Mouse (Mus musculus) MEL (cell line): ENCODE measurements around the gene Cdhr4. TPM values are rescaled to one million over a fixed set of nuclear protein-coding genes. Genes with fewer than 3 reads are reported as not detected.

ENCODE experiments used
- DNase-seq: peaks from one replicate; pipeline ENCODE4 v3.0.0; 2011; ENCODE audit warnings: low read depth, low spot score
- H3K27ac ChIP-seq: 2 replicates; pipeline ENCODE4 v1.5.1; 2012; ENCODE audit warnings: low read depth, mild to moderate bottlenecking, control low read depth, low read length, moderate library complexity; ENCODE audit not compliant: control insufficient read depth
- H3K27me3 ChIP-seq, 2 experiments: fragments of 150-350 bp in 1 of 2; sonication (generic) in 1 of 2; 2 replicates each; pipeline ENCODE4 v1.6.1; 2012; ENCODE audit warnings: low read length in 2 of 2, mild to moderate bottlenecking in 2 of 2, improper control_type of control experiment in 1 of 2, moderate library complexity in 1 of 2; ENCODE audit not compliant: insufficient read depth in 2 of 2, control insufficient read depth in 1 of 2
- H3K36me3 ChIP-seq, 2 experiments: 2 replicates each; pipeline ENCODE4 v1.6.1; 2012 to 2014; ENCODE audit warnings: low read length in 2 of 2, improper control_type of control experiment in 1 of 2, inconsistent platforms in 1 of 2, mild to moderate bottlenecking in 1 of 2; ENCODE audit not compliant: insufficient read depth in 2 of 2, control insufficient read depth in 1 of 2
- H3K4me1 ChIP-seq, 2 experiments: fragments of 150-350 bp in 1 of 2; sonication (generic) in 1 of 2; 2 replicates each; pipeline ENCODE4 v1.6.1; 2012; ENCODE audit warnings: low read length in 2 of 2, improper control_type of control experiment in 1 of 2, mild to moderate bottlenecking in 1 of 2; ENCODE audit not compliant: insufficient read depth in 2 of 2, control insufficient read depth in 1 of 2
- H3K4me3 ChIP-seq, 2 experiments: fragments of 150-350 bp in 1 of 2; sonication (generic) in 1 of 2; 2 replicates each; pipeline ENCODE4 v1.5.1; 2012; ENCODE audit warnings: low read depth in 2 of 2, low read length in 2 of 2, mild to moderate bottlenecking in 2 of 2, moderate library complexity in 2 of 2, control low read depth in 1 of 2, improper control_type of control experiment in 1 of 2; ENCODE audit not compliant: control insufficient read depth in 1 of 2, insufficient read depth in 1 of 2
- H3K79me2 ChIP-seq: 2 replicates; pipeline ENCODE4 v1.6.1; 2012; ENCODE audit warnings: mild to moderate bottlenecking, low read length, moderate library complexity; ENCODE audit not compliant: control insufficient read depth, poor library complexity, insufficient read depth
- H3K9ac ChIP-seq: 2 replicates; pipeline ENCODE4 v1.6.1; 2012; ENCODE audit warnings: low read depth, mild to moderate bottlenecking, control low read depth, low read length, moderate library complexity; ENCODE audit not compliant: control insufficient read depth, poor library complexity, severe bottlenecking
- H3K9me3 ChIP-seq: fragments of 150-350 bp; sonication (generic); replicated peaks from 2 replicates; pipeline ENCODE4 v1.6.1; 2012; ENCODE audit warnings: mild to moderate bottlenecking, low read length, improper control_type of control experiment, moderate library complexity; ENCODE audit not compliant: insufficient read depth
- BHLHE40 ChIP-seq: IDR thresholded peaks from 2 replicates; pipeline ENCODE4 v1.6.1; 2012; ENCODE audit warnings: low read depth, mild to moderate bottlenecking, inconsistent platforms, low read length, improper control_type of control experiment, borderline replicate concordance
- CHD1 ChIP-seq: IDR thresholded peaks from 2 replicates; pipeline ENCODE4 v1.6.1; 2012; ENCODE audit warnings: low read depth, mild to moderate bottlenecking, inconsistent platforms, low read length, improper control_type of control experiment
- CHD2 ChIP-seq: IDR thresholded peaks from 2 replicates; pipeline ENCODE4 v1.6.1; 2011; ENCODE audit warnings: low read length, improper control_type of control experiment
- CTCF ChIP-seq, 3 experiments: IDR thresholded peaks in 2 of 3; conservative IDR thresholded peaks in 1 of 3; 2 replicates each; pipeline ENCODE4 v1.5.1; 2011 to 2012; ENCODE audit warnings: low read length in 3 of 3, low read depth in 2 of 3, mild to moderate bottlenecking in 2 of 3, improper control_type of control experiment in 1 of 3, inconsistent platforms in 1 of 3, mixed read lengths in 1 of 3, moderate library complexity in 1 of 3; ENCODE audit not compliant: control insufficient read depth in 1 of 3, insufficient read depth in 1 of 3, poor library complexity in 1 of 3, severe bottlenecking in 1 of 3
- ELF1 ChIP-seq: IDR thresholded peaks from 2 replicates; pipeline ENCODE4 v1.6.1; 2014; ENCODE audit warnings: low read depth, mild to moderate bottlenecking, inconsistent platforms, low read length, improper control_type of control experiment, moderate library complexity
- EP300 ChIP-seq, 2 experiments: IDR thresholded peaks; 2 replicates each; pipeline ENCODE4 v1.6.1; 2011; ENCODE audit warnings: improper control_type of control experiment in 2 of 2, low read length in 2 of 2, low read depth in 1 of 2, mild to moderate bottlenecking in 1 of 2
- ETS1 ChIP-seq: IDR thresholded peaks from 2 replicates; pipeline ENCODE4 v1.6.1; 2012; ENCODE audit warnings: low read depth, mild to moderate bottlenecking, inconsistent platforms, low read length, improper control_type of control experiment, moderate library complexity
- JUND ChIP-seq: IDR thresholded peaks from 2 replicates; pipeline ENCODE4 v1.6.1; 2011; ENCODE audit warnings: low read depth, mild to moderate bottlenecking, improper control_type of control experiment, low read length
- KAT2A ChIP-seq: conservative IDR thresholded peaks from 2 replicates; pipeline ENCODE4 v1.6.1; 2012; ENCODE audit warnings: low read depth, low read length, improper control_type of control experiment, inconsistent platforms
- MAX ChIP-seq: IDR thresholded peaks from 2 replicates; pipeline ENCODE4 v1.6.1; 2011; ENCODE audit warnings: low read length, improper control_type of control experiment
- MEF2A ChIP-seq: IDR thresholded peaks from 2 replicates; pipeline ENCODE4 v1.6.1; 2014; ENCODE audit warnings: low read depth, mild to moderate bottlenecking, inconsistent platforms, low read length, improper control_type of control experiment; ENCODE audit not compliant: poor library complexity, insufficient replicate concordance, severe bottlenecking; ENCODE audit errors: extremely low read depth
- MYC ChIP-seq: IDR thresholded peaks from 2 replicates; pipeline ENCODE4 v1.6.1; 2011; ENCODE audit warnings: low read depth, mild to moderate bottlenecking, low read length, improper control_type of control experiment, moderate library complexity
- POLR2A ChIP-seq, 2 experiments: IDR thresholded peaks; 2 replicates each; pipeline ENCODE4 v1.6.1; 2011 to 2012; ENCODE audit warnings: low read length in 2 of 2, mild to moderate bottlenecking in 2 of 2, control low read depth in 1 of 2, improper control_type of control experiment in 1 of 2, low read depth in 1 of 2, moderate library complexity in 1 of 2; ENCODE audit not compliant: control insufficient read depth in 1 of 2, insufficient read depth in 1 of 2, poor library complexity in 1 of 2
- POLR2AphosphoS2 ChIP-seq: IDR thresholded peaks from 2 replicates; pipeline ENCODE4 v1.6.1; 2011; ENCODE audit warnings: low read length, improper control_type of control experiment
- POLR2AphosphoS5 ChIP-seq: IDR thresholded peaks from 2 replicates; pipeline ENCODE4 v1.6.1; 2012; ENCODE audit warnings: low read depth, borderline replicate concordance, mild to moderate bottlenecking, inconsistent platforms, low read length, moderate library complexity, mixed read lengths
- RAD21 ChIP-seq: IDR thresholded peaks from 2 replicates; pipeline ENCODE4 v1.6.1; 2011; ENCODE audit warnings: mild to moderate bottlenecking, low read depth, low read length, improper control_type of control experiment
- SMC3 ChIP-seq: IDR thresholded peaks from 2 replicates; pipeline ENCODE4 v1.6.1; 2011; ENCODE audit warnings: low read depth, low read length, improper control_type of control experiment
- TAL1 ChIP-seq: IDR thresholded peaks from 2 replicates; pipeline ENCODE4 v1.6.1; 2012; ENCODE audit warnings: mild to moderate bottlenecking, inconsistent platforms, low read length, moderate library complexity, mixed read lengths
- TBP ChIP-seq: IDR thresholded peaks from 2 replicates; pipeline ENCODE4 v1.8.0; 2011; ENCODE audit warnings: low read depth, low read length, improper control_type of control experiment
- USF1 ChIP-seq: IDR thresholded peaks from 2 replicates; pipeline ENCODE4 v1.6.1; 2014; ENCODE audit warnings: low read depth, mild to moderate bottlenecking, inconsistent platforms, low read length, improper control_type of control experiment, moderate library complexity
- USF2 ChIP-seq, 2 experiments: IDR thresholded peaks; 2 replicates each; pipeline ENCODE4 v1.6.1; 2011 to 2012; ENCODE audit warnings: improper control_type of control experiment in 2 of 2, low read length in 2 of 2, borderline replicate concordance in 1 of 2, inconsistent platforms in 1 of 2, low read depth in 1 of 2, mild to moderate bottlenecking in 1 of 2; ENCODE audit not compliant: insufficient read depth in 1 of 2
- ZNF384 ChIP-seq: IDR thresholded peaks from 2 replicates; pipeline ENCODE4 v1.6.1; 2012; ENCODE audit warnings: low read depth, mild to moderate bottlenecking, inconsistent platforms, low read length, improper control_type of control experiment
- polyA plus RNA-seq, 2 experiments: library from polyadenylated mRNA; stranded (reverse) in 1 of 2; unstranded in 1 of 2; fragments of >175 nt in 1 of 2; fragments of >200 nt in 1 of 2; gene quantifications; 2 replicates each; pipeline versions ENCODE4 v1.2.1 to v1.2.4; 2012; ENCODE audit warnings: low replicate concordance in 2 of 2, low read depth in 1 of 2; ENCODE audit not compliant: insufficient read length in 2 of 2, insufficient read depth in 1 of 2, missing spikeins in 1 of 2
- total RNA-seq: library from RNA; depleted of rRNA; stranded (reverse); fragments of 300-350 nt; gene quantifications from 2 replicates; pipeline ENCODE4 v1.2.3, GENCODE M21; 2012

The Cdhr4 gene
- total and polyA plus RNA-seq, 3 experiments, result 1.5 to 4.4 TPM; not detected in 1

GRCm38 (mm10) chr9:108023216-108023615 lies 30.9 kb downstream of the Cdhr4 start:
- peaks cover 0 to 26% of the 10 kb centered on the region in 2 experiments; a peak in 2 of 4 replicates for H3K36me3 ChIP-seq
- no peak for TF ChIP-seq CHD1
- no peak for TF ChIP-seq MYC
- no peak for TF ChIP-seq TBP
- TF ChIP-seq POLR2A (IDR thresholded peaks at IDR 0.05; ENCODE audit: control insufficient read depth in 1 of 2, insufficient read depth in 1 of 2, low read depth in 1 of 2, low read length in 2 of 2, poor library complexity in 1 of 2), result no peak
- TF ChIP-seq POLR2AphosphoS2, result no peak
- TF ChIP-seq EP300 (IDR thresholded peaks at IDR 0.05; ENCODE audit: low read depth in 1 of 2, low read length in 2 of 2), result no peak
- TF ChIP-seq CHD2, result no peak
- TF ChIP-seq JUND, result no peak
- no peak for TF ChIP-seq USF1
- no peak for TF ChIP-seq TAL1
- no peak for TF ChIP-seq POLR2AphosphoS5
- TF ChIP-seq RAD21, result no peak
- TF ChIP-seq ETS1, result no peak
- TF ChIP-seq MEF2A, result no peak
- no peak for TF ChIP-seq USF2 (IDR thresholded peaks at IDR 0.05; ENCODE audit: borderline replicate concordance in 1 of 2, insufficient read depth in 1 of 2, low read depth in 1 of 2, low read length in 2 of 2)
- TF ChIP-seq ELF1, result no peak

GRCm38 (mm10) chr9:108026584-108026983 lies 34.3 kb downstream of the Cdhr4 start:
- no peak overlapping the region for H3K27ac ChIP-seq
- H3K4me3 ChIP-seq, result no peak overlapping the region
- no peaks in the 10 kb centered on the region for H3K27me3 ChIP-seq
- no peak overlapping the region for H3K9ac ChIP-seq
- H3K4me1 ChIP-seq, result no peaks in the 10 kb centered on the region
- no peak for TF ChIP-seq JUND
- peak in 1 of 3 experiments; percentile 49; a peak in 2 of 6 replicates for TF ChIP-seq CTCF (IDR thresholded peaks at IDR 0.05 in 2 of 3, conservative IDR thresholded peaks at IDR 0.05 in 1 of 3; ENCODE audit: control insufficient read depth in 1 of 3, insufficient read depth in 1 of 3, low read depth in 2 of 3, low read length in 3 of 3, poor library complexity in 1 of 3, severe bottlenecking in 1 of 3)
- TF ChIP-seq MEF2A, result no peak
- TF ChIP-seq MAX, result no peak
- TF ChIP-seq SMC3, result peak; percentile 42
- TF ChIP-seq RAD21, result peak; percentile 33
- TF ChIP-seq BHLHE40, result no peak
- no peak for TF ChIP-seq ZNF384
- no peak for TF ChIP-seq KAT2A
- no peak for TF ChIP-seq TBP
- H3K36me3 ChIP-seq, result peaks cover 0 to 29% of the 10 kb centered on the region in 2 experiments; a peak in 2 of 4 replicates
- peak; percentile 32 for DNase-seq
- no peaks in the 10 kb centered on the region for H3K9me3 ChIP-seq
- peaks cover 1% of the 10 kb centered on the region; the same call in 1 of the 2 replicates for H3K79me2 ChIP-seq

More at GRCm38 (mm10) chr9:108023216-108023615, 30.9 kb downstream of the Cdhr4 start:
- H3K27me3 ChIP-seq, result no peaks in the 10 kb centered on the region
- H3K4me3 ChIP-seq, result no peak overlapping the region
- no peaks in the 10 kb centered on the region for H3K4me1 ChIP-seq
- DNase-seq, result no peak
- no peak overlapping the region for H3K9ac ChIP-seq
- H3K79me2 ChIP-seq, result peaks cover 6% of the 10 kb centered on the region; the same call in 1 of the 2 replicates
- H3K27ac ChIP-seq, result no peak overlapping the region
- H3K9me3 ChIP-seq, result no peaks in the 10 kb centered on the region
